Mouse (Mus musculus) right cerebral cortex, postnatal 25 days (tissue): ENCODE measurements around the gene Myo3b.
A peak's percentile ranks its signal among the peaks of the same experiment; 100 is the strongest.

Experiments used
- DNase-seq: peaks from one replicate; pipeline ENCODE4 v3.0.0; 2022

Gene Myo3b

GRCm38 (mm10) chr2:70388645-70389044 is 349.7 kb downstream of the Myo3b start:
- DNase-seq, result no peak

- DNase-seq, result no peak
Observed at GRCm38 (mm10) chr2:70389162-70389561, 350.2 kb downstream of the Myo3b start.

- DNase-seq, result no peak
Observed at GRCm38 (mm10) chr2:70397734-70398276, 358.9 kb downstream of the Myo3b start.

- no peak for DNase-seq
Observed at GRCm38 (mm10) chr2:70399441-70400115, 360.7 kb downstream of the Myo3b start.

- no peak for DNase-seq
Observed at GRCm38 (mm10) chr2:70400321-70400720, 361.4 kb downstream of the Myo3b start.

GRCm38 (mm10) chr2:70404301-70404700 is 365.4 kb downstream of the Myo3b start:
- DNase-seq, result no peak

- DNase-seq, result no peak
Observed at GRCm38 (mm10) chr2:70406846-70407245, 367.9 kb downstream of the Myo3b start.

- DNase-seq, result no peak
Observed at GRCm38 (mm10) chr2:70407729-70408128, 368.8 kb downstream of the Myo3b start.

GRCm38 (mm10) chr2:70410298-70410885 is 371.5 kb downstream of the Myo3b start:
- DNase-seq, result no peak

- DNase-seq, result no peak
Observed at GRCm38 (mm10) chr2:70412315-70412714, 373.4 kb downstream of the Myo3b start.

- no peak for DNase-seq
Observed at GRCm38 (mm10) chr2:70414386-70414785, 375.5 kb downstream of the Myo3b start.

- no peak for DNase-seq
Observed at GRCm38 (mm10) chr2:70415521-70415920, 376.6 kb downstream of the Myo3b start.

GRCm38 (mm10) chr2:70419336-70419735 is 380.4 kb downstream of the Myo3b start:
- DNase-seq, result no peak

GRCm38 (mm10) chr2:70421144-70421874 is 382.4 kb downstream of the Myo3b start:
- no peak for DNase-seq

GRCm38 (mm10) chr2:70425611-70426010 is 386.7 kb downstream of the Myo3b start:
- no peak for DNase-seq

GRCm38 (mm10) chr2:70443035-70443434 is 404.1 kb downstream of the Myo3b start:
- DNase-seq, result no peak

- no peak for DNase-seq
Observed at GRCm38 (mm10) chr2:70444141-70444540, 405.2 kb downstream of the Myo3b start.

- DNase-seq, result no peak
Observed at GRCm38 (mm10) chr2:70456205-70456604, 417.3 kb downstream of the Myo3b start.

GRCm38 (mm10) chr2:70463606-70464005 is 424.7 kb downstream of the Myo3b start:
- DNase-seq, result no peak

GRCm38 (mm10) chr2:70471136-70471535 is 432.2 kb downstream of the Myo3b start:
- DNase-seq, result no peak

- DNase-seq, result peak; percentile 11
Observed at GRCm38 (mm10) chr2:70471861-70472620, 433.1 kb downstream of the Myo3b start.
